Mouse (Mus musculus): ENCODE results near the gene Abhd8. TPM values are rescaled to one million over a fixed set of nuclear protein-coding genes. Genes with fewer than 3 reads are reported as not detected.

Abhd8 gene
- total RNA-seq, 1 experiment from 2014 or later: 7.8 TPM

- ATAC-seq (ENCODE audit: extremely low read depth, insufficient number of reproducible peaks, low FRiP score, poor library complexity, severe bottlenecking): peak; percentile 80
Observed at GRCm38 (mm10) chr8:71464513-71465500, 1.4 kb upstream of the Abhd8 start, which contains the start of gene Mrpl34. TSS of gene Mrpl34 (plus strand) at chr8:71464959.

DNA sequence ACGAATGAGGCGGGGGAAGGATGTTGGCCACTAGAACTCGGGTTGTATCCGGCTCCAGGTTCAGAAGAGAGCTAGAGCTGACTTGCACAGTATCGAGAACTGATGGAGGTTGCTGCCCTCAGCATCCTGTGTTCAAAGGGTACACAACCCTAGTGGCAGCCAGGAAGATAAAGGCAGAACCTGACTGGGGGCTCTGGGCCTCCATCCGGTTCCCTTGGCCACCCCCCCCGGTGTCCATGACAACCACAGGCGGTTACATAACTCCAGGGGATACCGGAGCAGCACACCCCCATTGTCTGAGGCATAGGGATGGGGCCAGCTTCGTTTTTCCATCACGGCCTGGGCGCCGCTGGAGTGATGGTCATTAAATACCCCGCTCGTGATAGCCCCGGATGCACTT is 669 bp downstream of the Abhd8 start:
- peak; percentile 30 for ATAC-seq (ENCODE audit: extremely low read depth, insufficient number of reproducible peaks, low FRiP score, poor library complexity, severe bottlenecking)

DNA sequence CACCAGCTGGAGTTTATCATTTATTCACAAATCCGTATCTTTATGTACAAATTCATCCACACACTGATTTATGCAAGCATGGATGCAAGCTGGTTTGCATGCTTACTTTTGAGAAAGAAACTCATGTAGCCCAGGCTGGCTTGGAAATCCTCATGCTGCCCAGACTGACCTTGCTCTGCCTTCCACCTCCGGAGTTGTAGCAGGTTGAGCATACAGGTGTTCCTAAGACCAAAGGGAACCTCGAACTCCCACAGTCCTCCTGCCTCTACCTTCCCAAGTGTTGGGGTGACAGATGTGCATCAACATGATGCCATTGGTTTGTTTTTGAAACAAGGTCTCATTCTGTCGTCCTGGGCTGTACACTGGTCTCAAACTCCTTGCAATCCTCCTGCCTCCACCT is 1.3 kb downstream of the Abhd8 start:
- no peak for ATAC-seq (ENCODE audit: extremely low read depth, insufficient number of reproducible peaks, low FRiP score, poor library complexity, severe bottlenecking)

GRCm38 (mm10) chr8:71461152-71461840 is 2.2 kb downstream of the Abhd8 start:
- no peak for ATAC-seq (ENCODE audit: extremely low read depth, insufficient number of reproducible peaks, low FRiP score, poor library complexity, severe bottlenecking)

GRCm38 (mm10) chr8:71460716-71461115 is 2.7 kb downstream of the Abhd8 start:
- ATAC-seq (ENCODE audit: extremely low read depth, insufficient number of reproducible peaks, low FRiP score, poor library complexity, severe bottlenecking): no peak

GRCm38 (mm10) chr8:71457659-71458270 is 5.7 kb downstream of the Abhd8 start:
- ATAC-seq (ENCODE audit: extremely low read depth, insufficient number of reproducible peaks, low FRiP score, poor library complexity, severe bottlenecking): no peak

GRCm38 (mm10) chr8:71456906-71457305 is 6.5 kb downstream of the Abhd8 start:
- ATAC-seq (ENCODE audit: extremely low read depth, insufficient number of reproducible peaks, low FRiP score, poor library complexity, severe bottlenecking): no peak

GRCm38 (mm10) chr8:71454668-71455067 is 8.8 kb downstream of the Abhd8 start:
- ATAC-seq (ENCODE audit: extremely low read depth, insufficient number of reproducible peaks, low FRiP score, poor library complexity, severe bottlenecking): no peak

GRCm38 (mm10) chr8:71452669-71453068 is 10.8 kb downstream of the Abhd8 start:
- no peak for ATAC-seq (ENCODE audit: extremely low read depth, insufficient number of reproducible peaks, low FRiP score, poor library complexity, severe bottlenecking)

GRCm38 (mm10) chr8:71451777-71452176 is 11.7 kb downstream of the Abhd8 start:
- no peak for ATAC-seq (ENCODE audit: extremely low read depth, insufficient number of reproducible peaks, low FRiP score, poor library complexity, severe bottlenecking)

DNA sequence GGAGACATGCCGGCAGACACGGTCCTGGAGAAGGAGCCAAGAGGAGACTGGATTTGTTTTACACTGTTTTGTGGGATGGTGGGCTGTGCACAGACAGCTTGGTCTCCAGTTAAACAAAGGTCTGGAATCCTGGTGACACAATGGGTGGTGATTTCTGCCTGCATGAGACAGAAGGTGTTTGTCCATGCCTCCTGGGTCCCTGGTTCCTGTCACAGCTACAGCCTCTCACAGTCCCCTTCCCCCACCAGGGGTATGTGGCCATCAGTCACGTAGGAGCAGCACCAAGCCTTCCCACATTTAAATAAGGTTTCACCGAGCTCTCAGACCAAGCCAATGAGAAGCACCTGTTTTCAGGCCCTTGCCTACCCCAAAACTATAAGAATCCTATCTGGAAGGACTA is 12.1 kb downstream of the Abhd8 start:
- ATAC-seq (ENCODE audit: extremely low read depth, insufficient number of reproducible peaks, low FRiP score, poor library complexity, severe bottlenecking): no peak

DNA sequence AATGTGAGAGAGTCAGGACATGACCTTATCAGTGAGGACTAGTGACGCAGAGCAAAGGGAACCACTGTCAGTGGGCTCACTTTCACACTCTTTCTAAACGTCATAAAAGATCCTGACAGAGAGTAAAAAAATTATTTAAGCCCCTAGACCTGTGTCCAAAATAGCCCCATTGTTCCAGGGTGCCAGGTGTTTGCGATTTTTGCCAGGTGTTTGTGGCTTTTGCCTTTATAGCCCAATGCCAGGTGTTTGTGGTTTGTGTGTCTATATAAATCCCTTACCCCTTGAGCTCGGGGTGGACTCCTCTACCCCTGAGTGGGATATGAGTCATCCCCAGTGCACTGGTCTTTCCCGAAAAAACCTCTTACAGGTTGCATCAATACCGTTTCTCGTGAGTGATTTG is 18.4 kb downstream of the Abhd8 start:
- ATAC-seq (ENCODE audit: extremely low read depth, insufficient number of reproducible peaks, low FRiP score, poor library complexity, severe bottlenecking): no peak

GRCm38 (mm10) chr8:71441404-71441803 is 22.1 kb downstream of the Abhd8 start:
- ATAC-seq (ENCODE audit: extremely low read depth, insufficient number of reproducible peaks, low FRiP score, poor library complexity, severe bottlenecking): peak; percentile 87

- ATAC-seq (ENCODE audit: extremely low read depth, insufficient number of reproducible peaks, low FRiP score, poor library complexity, severe bottlenecking): no peak
Observed at GRCm38 (mm10) chr8:71437041-71437440, 26.4 kb downstream of the Abhd8 start.

GRCm38 (mm10) chr8:71432935-71433334 is 30.5 kb downstream of the Abhd8 start:
- ATAC-seq (ENCODE audit: extremely low read depth, insufficient number of reproducible peaks, low FRiP score, poor library complexity, severe bottlenecking): 0 out of 2 replicates have a peak, but pooled peaks have one; percentile 58

DNA sequence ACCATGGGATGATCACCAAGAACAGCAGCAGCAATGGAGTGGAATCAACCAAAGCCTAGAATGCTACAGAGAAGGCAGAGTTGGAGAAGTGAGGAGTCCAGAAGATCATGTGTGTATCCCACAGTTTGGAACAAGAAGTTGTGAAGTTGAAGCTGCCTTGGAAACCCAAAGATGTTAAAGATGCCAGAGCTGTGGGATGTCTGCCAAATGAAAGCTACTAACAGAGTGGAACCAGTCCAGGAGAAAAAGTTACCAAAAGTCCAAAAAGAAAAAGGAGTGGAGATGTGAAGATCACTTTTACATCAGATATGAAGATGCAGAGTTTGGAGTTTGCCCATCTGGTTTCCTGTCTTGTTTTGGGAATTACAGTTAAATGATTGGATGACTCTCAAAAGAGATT is 41.3 kb downstream of the Abhd8 start:
- no peak for ATAC-seq (ENCODE audit: extremely low read depth, insufficient number of reproducible peaks, low FRiP score, poor library complexity, severe bottlenecking)

- ATAC-seq (ENCODE audit: extremely low read depth, insufficient number of reproducible peaks, low FRiP score, poor library complexity, severe bottlenecking): no peak
Observed at GRCm38 (mm10) chr8:71411535-71412273, 51.8 kb downstream of the Abhd8 start.

DNA sequence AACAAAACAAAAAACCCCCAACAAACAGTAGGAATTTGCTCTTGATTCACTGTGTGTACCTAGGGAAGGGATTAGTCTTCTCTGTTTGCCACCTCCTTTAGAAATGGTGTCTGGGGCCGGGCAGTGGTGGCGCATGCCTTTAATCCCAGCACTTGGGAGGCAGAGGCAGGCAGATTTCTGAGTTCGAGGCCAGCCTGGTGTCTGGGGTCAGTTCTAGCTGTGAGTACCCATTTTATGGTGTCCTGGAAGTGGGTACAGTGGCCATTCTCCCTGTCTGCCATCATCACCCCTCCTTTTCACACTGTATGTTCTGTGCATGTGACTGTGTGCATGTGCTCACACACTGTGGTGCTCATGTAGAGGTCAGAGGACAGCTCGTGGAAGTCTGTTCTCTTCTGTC is 55.2 kb downstream of the Abhd8 start:
- ATAC-seq (ENCODE audit: extremely low read depth, insufficient number of reproducible peaks, low FRiP score, poor library complexity, severe bottlenecking): no peak

DNA sequence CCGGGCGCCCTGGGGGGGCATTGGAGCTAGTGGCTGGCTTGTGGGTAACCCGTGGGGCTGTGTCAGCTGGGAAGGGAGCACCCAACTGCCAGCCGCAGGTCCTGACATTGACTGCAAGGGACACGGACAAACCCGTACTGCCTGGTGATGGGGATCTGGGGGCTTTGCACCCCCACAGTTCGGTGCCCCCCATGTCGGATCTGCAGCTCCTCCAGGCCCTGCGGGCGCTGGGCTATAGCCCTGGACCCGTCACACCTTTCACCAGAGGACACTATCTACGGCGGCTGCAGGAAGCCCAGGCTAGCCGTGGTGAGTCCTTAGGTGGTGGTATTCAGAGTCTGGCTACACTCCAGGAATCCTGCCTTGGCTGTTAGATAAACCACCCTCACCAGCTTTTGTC is 56.0 kb downstream of the Abhd8 start:
- ATAC-seq (ENCODE audit: extremely low read depth, insufficient number of reproducible peaks, low FRiP score, poor library complexity, severe bottlenecking): no peak

Data from neutrophil, adult 5-6 weeks (primary cell).